Mouse (Mus musculus): ENCODE data around the gene Cyth4.

Cyth4 gene

DNA sequence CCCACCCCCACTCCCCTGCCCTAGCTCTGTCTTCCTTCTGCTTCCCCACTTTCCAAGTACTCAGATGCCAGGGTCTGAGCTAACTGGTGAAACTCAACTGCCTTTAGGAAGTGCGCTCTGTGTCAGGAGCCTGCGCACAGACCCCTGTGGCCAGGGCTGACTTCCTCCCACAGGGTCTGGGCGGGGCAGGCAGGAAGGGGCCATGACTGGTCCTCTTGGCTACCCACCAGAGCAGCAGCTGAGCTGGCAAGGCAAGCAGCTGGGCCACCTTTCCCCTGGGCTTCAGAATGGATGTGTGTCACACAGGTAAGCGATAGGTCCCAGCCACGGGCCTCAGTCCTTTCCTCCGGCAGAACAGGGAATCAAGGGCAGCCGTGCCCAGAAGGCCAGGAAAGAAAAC, at the start of gene Cyth4:
Cyth4 (plus strand) TSS at position 134 of the 400 bp plus-strand sequence.
- DNase-seq (ENCODE audit: low spot score in 2 of 2): peak; percentile 66 to 72

DNA sequence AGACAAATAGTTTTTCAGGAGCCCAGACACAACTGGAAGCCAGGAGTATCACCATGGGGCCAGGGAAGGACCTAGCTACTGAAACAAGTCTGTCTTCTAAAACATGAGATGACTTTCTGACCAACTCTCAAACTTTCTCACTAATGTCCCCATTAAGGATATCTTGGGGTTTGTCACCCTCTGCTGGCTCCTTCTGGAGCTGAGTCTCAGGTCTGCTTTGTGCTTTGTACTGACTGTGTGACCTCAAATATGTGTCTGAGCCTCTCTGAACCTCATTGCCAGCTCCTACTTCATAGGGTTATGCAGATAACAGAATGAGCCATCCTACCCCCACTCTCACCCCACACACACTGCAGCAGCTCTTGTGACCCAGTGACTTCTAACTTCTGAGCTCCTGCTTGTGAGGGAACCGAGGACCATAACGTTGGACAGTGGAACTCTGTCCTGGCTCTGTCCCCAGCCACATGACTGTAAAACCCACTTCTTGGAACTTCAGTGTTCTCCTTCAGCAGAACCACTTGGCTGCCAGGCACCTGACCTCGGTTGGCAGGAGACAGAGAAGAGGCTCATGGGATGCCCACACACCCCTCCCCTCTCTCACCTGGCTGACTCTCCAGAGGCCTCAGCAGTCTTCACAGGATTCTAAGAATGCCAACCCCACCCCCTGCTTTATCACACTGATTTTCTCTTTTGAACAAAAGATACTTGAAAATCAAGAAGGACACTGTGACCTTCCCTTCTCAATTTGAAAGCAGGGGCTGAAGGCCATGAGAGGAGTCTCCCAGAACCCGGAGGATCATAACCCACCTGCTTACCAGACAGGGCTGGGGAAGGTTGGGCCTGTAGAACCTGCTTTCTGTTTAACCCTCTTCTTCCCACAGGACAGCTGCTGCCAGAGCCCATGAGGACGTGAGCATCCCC, 49.2 kb upstream of the Cyth4 start:
- peak in 1 of 2 experiments; percentile 43 for DNase-seq (ENCODE audit: low spot score in 2 of 2)

DNA sequence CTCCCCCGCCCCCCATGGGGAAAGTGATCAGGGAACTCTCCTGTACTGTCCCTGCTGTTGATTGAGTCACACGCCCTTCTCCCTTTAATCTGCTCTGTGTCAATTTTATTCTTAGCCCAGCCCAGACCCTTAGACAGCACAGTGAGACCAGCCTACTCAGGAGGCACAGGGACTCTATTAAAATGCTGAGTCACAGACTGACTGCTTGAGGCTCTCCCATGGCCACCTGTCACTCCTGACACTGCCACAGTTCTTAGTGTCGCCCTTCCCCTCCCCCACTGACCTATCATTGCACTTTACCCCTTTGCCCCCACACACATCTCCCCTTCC, 48.5 kb upstream of the Cyth4 start:
- DNase-seq (ENCODE audit: low spot score in 2 of 2): no peak

GRCm38 (mm10) chr15:78548711-78549110, 48.1 kb upstream of the Cyth4 start:
- DNase-seq (ENCODE audit: low spot score in 2 of 2): no peak

DNA sequence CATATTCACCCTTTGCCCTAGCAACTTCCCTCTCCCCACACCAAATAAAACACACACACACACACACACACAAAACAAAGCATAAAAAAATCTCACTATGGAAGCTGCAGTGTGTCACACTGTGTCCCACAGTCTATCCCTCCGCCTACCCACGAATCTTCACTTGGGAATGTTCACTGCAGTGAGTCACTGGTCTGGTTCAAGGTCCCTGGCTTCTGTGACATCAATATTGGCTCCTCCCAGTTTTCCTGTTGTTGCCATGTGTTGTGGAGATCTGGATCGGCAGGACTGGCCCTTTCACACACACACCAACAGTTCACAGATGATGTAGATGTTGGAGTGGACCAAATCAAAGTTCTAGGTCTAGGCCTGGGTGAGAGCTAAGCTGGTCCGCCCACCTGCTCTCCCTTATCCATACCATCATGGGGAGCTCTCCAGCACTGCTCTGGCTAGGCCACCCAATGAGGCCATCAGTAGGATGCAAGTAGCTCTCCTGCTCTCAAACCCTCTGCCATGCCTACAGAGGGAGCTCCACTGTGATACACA, 47.6 kb upstream of the Cyth4 start:
- no peak for DNase-seq (ENCODE audit: low spot score in 2 of 2)

- DNase-seq (ENCODE audit: low spot score in 2 of 2): no peak
Observed at GRCm38 (mm10) chr15:78554545-78555313, 42.1 kb upstream of the Cyth4 start.

- DNase-seq (ENCODE audit: low spot score in 2 of 2): no peak
Observed at GRCm38 (mm10) chr15:78557693-78558535, 38.9 kb upstream of the Cyth4 start.

DNA sequence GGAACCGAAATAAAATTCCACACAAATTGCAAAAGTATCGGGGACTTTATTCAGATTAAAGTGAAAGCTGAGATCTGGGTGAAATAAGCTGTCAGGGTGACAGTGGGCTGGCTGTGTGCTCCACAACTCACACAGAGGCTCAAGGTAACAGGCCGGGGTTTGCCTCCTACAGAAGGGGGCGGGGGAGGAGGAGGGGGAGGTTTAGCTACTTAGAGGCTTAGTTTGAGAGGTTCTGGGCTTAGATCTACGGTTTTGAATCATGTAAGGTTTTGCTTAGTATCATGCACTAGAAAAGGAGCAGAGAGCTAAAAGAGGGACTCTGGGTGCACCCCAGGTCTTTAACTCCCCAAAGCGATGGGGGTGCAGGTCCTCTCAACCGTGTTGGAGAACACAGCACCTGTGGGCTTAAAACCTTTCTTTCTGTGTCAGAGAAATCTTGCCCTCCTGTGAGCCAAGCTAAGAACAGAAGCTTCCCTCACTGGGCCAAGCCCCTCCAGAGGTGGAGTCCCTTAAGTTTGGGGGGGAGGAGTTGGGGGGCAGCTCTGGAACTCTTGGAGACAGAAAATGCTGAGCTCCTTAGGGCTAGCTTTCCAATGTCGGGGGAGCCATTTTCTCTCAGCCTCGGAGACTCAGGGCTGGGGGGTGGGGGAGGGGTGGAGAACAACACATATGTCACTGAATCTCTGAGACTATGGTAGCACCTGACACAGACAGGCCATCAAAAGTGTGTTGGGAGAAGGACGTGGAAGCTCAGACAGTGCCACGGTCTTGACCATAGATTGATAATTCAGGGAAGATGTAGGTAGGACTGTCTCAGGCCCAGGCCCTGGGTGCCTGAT, 37.5 kb upstream of the Cyth4 start:
- DNase-seq (ENCODE audit: low spot score in 2 of 2): no peak

GRCm38 (mm10) chr15:78563344-78563743, 33.5 kb upstream of the Cyth4 start:
- no peak for DNase-seq (ENCODE audit: low spot score in 2 of 2)

DNA sequence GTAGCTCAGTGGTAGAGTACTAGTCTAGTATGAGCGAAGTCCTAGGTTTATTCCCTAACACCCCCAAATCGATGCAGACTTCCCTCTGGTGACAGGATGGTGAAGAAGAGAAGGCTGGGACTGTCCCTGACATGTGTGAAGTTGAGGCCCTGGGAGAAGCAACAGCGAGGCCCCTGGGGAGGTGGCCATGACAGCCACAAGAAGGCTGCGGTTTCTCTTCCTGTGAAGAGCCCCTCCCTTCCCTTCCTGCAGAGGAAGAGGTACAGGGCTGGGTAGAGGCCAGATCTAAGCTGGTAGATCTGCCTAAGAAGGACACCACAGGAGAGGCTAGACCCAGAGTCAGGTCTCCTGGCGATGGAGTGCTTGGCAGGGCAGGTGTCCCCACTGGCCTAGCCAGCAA, 32.9 kb upstream of the Cyth4 start:
- no peak for DNase-seq (ENCODE audit: low spot score in 2 of 2)

GRCm38 (mm10) chr15:78564764-78565435, 31.9 kb upstream of the Cyth4 start:
- DNase-seq (ENCODE audit: low spot score in 2 of 2): no peak

DNA sequence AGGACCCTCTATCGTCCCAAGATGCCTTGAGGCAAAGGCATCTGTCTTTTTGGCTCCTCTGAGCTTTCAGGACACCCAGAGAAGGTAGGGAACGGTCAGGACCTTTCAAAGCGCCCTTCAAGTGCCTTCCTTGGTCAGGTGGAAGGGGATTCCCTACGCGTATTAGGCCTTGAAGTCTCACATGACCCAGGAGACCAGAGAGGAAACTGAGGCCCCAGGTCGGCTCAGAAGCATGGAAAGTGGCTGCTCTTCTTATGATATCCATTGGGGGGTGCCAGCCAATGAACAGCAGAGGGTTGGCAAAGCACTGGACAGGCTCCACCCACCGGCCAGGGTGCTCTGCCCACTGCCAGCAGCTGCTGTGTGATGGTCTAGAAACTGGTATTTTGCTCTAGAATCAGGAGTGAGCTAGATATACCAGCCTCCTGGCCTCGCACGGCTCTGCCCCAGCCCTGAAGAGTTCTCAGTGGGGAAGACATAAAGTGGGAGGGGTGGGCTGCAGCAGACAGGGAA, 29.2 kb upstream of the Cyth4 start:
- DNase-seq (ENCODE audit: low spot score in 2 of 2): no peak

DNA sequence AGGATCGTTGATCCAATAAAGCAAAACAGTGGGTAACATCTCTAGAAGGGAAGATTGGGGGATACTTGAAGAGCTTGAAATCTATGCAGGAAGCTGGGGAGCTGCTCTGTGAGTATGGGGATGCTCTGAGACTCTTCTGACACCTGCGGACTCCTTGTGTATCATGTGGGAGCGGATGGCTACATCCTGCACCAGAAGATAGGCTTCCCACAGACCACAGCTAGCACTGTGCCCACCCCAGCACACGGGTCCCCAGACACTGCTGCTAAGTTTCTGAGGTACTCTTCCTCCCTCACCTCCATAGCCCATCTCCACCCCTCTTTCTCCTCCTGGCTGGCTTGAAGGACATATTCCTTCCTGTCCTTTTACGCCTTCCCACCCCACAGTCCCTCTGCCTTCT, 26.7 kb upstream of the Cyth4 start:
- no peak for DNase-seq (ENCODE audit: low spot score in 2 of 2)

DNA sequence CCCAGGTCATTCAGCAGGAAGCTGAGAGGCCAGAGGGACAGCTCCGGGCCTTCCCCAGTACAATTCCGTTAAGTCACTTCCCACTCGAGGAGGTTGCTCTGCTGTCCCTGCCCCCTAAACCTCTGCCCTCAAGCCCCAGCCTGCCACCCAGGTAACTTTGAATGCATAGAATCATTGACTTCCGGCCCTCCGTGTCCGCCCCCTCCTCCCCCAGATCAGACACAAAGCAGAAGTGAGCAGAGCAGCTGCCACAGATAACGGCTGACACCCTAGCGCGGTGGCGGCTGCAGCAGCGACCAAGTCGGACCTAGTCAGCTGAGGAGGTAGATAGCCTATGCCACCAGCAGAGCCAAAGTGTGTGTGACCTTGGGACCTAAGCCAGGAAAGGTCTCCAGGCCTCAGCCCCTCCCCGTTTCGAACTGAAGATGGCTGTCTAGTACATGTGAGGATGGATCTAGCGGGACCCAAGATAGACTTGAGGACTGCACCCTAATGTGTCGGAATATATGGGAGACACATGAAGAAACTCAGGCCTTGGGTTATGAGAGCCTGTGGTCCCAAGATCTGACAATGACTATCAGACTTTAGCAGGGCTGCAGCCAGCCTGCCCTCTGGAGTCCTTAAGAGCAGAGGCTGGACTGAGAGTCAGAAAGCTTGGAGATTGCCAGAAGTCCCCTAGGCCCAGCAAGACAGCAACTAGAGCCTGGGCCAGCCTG, 25.1 kb upstream of the Cyth4 start:
- DNase-seq (ENCODE audit: low spot score in 2 of 2): no peak

- no peak for DNase-seq (ENCODE audit: low spot score in 2 of 2)
Observed at GRCm38 (mm10) chr15:78572270-78572600, 24.6 kb upstream of the Cyth4 start.

GRCm38 (mm10) chr15:78572658-78573397, 24.0 kb upstream of the Cyth4 start, which contains the start of gene Rac2:
Gene Rac2 (minus strand): TSS chr15:78572783.
- DNase-seq (ENCODE audit: low spot score in 2 of 2): no peak

DNA sequence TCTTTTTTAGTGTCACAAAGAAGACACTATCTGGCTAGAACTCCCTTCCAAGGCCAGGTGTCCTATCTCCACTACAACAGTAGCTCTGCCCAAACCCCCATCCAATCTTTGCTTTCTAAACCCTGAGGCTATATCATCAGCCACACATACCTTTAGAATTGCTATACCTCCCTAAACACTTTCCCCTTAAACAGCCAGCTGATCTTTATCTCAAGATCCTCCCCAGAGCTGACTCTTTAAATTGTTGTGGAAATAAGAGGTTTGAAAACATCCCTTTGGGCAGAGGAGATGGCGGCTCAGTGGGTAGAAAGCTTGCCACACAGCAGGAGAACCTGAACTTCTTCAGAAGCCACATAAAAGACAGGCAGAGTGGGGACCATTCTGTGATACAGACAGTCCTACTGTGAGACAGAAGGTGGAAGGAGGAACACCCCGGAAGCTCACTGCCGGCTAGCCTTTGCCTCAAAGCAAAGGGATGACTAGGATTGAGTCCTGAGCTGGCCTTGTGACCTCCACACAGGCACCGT, 20.5 kb upstream of the Cyth4 start:
- no peak for DNase-seq (ENCODE audit: low spot score in 2 of 2)

DNA sequence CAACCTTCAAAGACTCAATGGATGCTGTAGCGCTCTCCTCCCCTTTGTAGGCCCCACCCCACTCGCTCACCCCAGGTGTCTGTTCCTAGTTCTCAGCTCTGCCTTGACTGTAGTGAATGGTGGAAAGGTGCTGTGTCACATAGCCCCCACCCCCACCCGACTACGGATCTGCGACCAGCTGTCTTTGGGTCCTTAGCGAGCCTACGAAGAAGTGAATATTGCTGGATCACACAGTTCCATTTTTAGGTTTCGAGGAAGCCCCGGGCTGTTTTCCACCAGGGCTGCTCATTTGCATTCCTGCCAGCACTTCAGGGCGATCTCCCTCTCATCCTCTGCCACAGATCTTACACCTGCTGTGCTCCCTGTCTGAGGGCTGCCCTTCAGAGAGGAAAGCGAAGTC, 13.5 kb upstream of the Cyth4 start:
- DNase-seq (ENCODE audit: low spot score in 2 of 2): peak; percentile 49 to 61

- no peak for DNase-seq (ENCODE audit: low spot score in 2 of 2)
Observed at GRCm38 (mm10) chr15:78585404-78585803, 11.4 kb upstream of the Cyth4 start.

All from right cerebral cortex, postnatal 10 days (tissue).